Mouse (Mus musculus) spleen, adult 2 months (tissue): ENCODE data around the gene Slc20a1.

Experiments used
- CTCF ChIP-seq: fragments of 200-500 bp; IDR thresholded peaks from 2 replicates; pipeline ENCODE4 v1.5.1; 2011; ENCODE audit warnings: mild to moderate bottlenecking, inconsistent platforms; ENCODE audit not compliant: insufficient read depth, insufficient read length, insufficient replicate concordance; ENCODE audit errors: extremely low read depth
- POLR2A ChIP-seq: fragments of 200-500 bp; IDR thresholded peaks from 2 replicates; pipeline ENCODE4 v1.6.1; 2011; ENCODE audit warnings: low read depth, low read length, inconsistent platforms

- no peak for TF ChIP-seq POLR2A
- TF ChIP-seq CTCF: no peak
Measured at GRCm38 (mm10) chr2:129211255-129211654, 12.7 kb downstream of the Slc20a1 start.
